Mouse (Mus musculus) small intestine, adult 2 months (tissue): Measurements from ENCODE around the gene Gm20772. TPM values are rescaled to one million over a fixed set of nuclear protein-coding genes. Genes with fewer than 3 reads are reported as not detected.
"Not testable (repeated sequence)": the region's sequence is repeated elsewhere in the genome, so short reads cannot be mapped to it uniquely, and the experiment has no call there.

ENCODE experiments used
- H3K27ac ChIP-seq: fragments of 200-500 bp; 2 replicates; pipeline ENCODE4 v1.5.1; 2012; ENCODE audit warnings: low read depth, low read length, control low read depth, inconsistent platforms; ENCODE audit not compliant: insufficient read depth
- H3K27me3 ChIP-seq: fragments of 200-500 bp; 2 replicates; pipeline ENCODE4 v1.6.1; 2012; ENCODE audit warnings: mild to moderate bottlenecking, moderate library complexity, low read length, inconsistent platforms; ENCODE audit not compliant: control insufficient read depth, insufficient read depth
- H3K36me3 ChIP-seq: fragments of 200-500 bp; 2 replicates; pipeline ENCODE4 v1.6.1; 2012; ENCODE audit warnings: mild to moderate bottlenecking, low read length, control low read depth, inconsistent platforms; ENCODE audit not compliant: control insufficient read depth, insufficient read depth
- H3K4me1 ChIP-seq: fragments of 200-500 bp; 2 replicates; pipeline ENCODE4 v1.6.1; 2012; ENCODE audit warnings: low read length, inconsistent platforms, mixed read lengths; ENCODE audit not compliant: control insufficient read depth, insufficient read depth, insufficient read length
- H3K4me3 ChIP-seq: fragments of 200-500 bp; 2 replicates; pipeline ENCODE4 v1.5.1; 2012; ENCODE audit warnings: low read depth, mild to moderate bottlenecking, control low read depth, inconsistent platforms, low read length, moderate library complexity
- WGBS: fragments of 180-500 bp; shearing (Covaris S2); methylation state at CpG from one replicate; pipeline ENCODE4 v1.1.7; 2018; 5-methylcytosine and 5-hydroxymethylcytosine counted together
- polyA plus RNA-seq: library from polyadenylated mRNA; depleted of rRNA; stranded (reverse); fragments of >200 nt; gene quantifications from 2 replicates; pipeline ENCODE4 v1.2.3, GENCODE M21; 2012; rRNA removed

Gm20772 gene
- polyA plus RNA-seq: not detected in 2 replicates

- H3K4me3 ChIP-seq, H3K27ac ChIP-seq, H3K36me3 ChIP-seq, H3K27me3 ChIP-seq, H3K4me1 ChIP-seq: not testable (repeated sequence)
Observed at GRCm38 (mm10) chrY:17874441-17874840, at the start of gene Gm20772, which contains the start of gene Gm20831. Gene Gm20772, plus strand, starts transcription at chrY:17874741. Gene Gm20831, plus strand, starts transcription at chrY:17874741.

GRCm38 (mm10) chrY:17846166-17846565 is 28.4 kb upstream of the Gm20772 start, which contains the start of gene Gm21904:
Gene Gm21904, minus strand, starts transcription at chrY:17846266.
- H3K4me3 ChIP-seq, H3K27me3 ChIP-seq: not testable (repeated sequence)
- no CpG with 5 or more reads among the region's 3 CpGs for WGBS

More at GRCm38 (mm10) chrY:17846166-17846565, 28.4 kb upstream of the Gm20772 start, which contains the start of gene Gm21904:
- H3K4me1 ChIP-seq, H3K36me3 ChIP-seq, H3K27ac ChIP-seq: not testable (repeated sequence)

Other genes starting within 250 kb of the Gm20772 start
- gene Gm21904, start 28.5 kb upstream of the Gm20772 start, polyA plus RNA-seq: not detected in 2 replicates
- not detected in 2 replicates for gene Gm20831, start within 50 bp of the Gm20772 start, polyA plus RNA-seq
- not detected in 2 replicates for gene Srsy, start 62.6 kb downstream of the Gm20772 start, polyA plus RNA-seq
- gene Gm21764, start 187.1 kb downstream of the Gm20772 start, polyA plus RNA-seq: not detected in 2 replicates
- not detected in 2 replicates for gene Ssty1, start 214.4 kb downstream of the Gm20772 start, polyA plus RNA-seq